Mouse (Mus musculus) thymus, postnatal 10 days (tissue): ENCODE measurements at regions not wholly inside any gene's neighbourhood (a gene's known extent, or its start where the extent isn't known, plus 50 kb on each side); places are given as distances from the start of the nearest gene placed in this dataset.

Experiments used
- DNase-seq, 2 experiments: peaks; one replicate each; pipeline ENCODE4 v3.0.0; 2021; ENCODE audit warnings: low spot score in 2 of 2

DNA sequence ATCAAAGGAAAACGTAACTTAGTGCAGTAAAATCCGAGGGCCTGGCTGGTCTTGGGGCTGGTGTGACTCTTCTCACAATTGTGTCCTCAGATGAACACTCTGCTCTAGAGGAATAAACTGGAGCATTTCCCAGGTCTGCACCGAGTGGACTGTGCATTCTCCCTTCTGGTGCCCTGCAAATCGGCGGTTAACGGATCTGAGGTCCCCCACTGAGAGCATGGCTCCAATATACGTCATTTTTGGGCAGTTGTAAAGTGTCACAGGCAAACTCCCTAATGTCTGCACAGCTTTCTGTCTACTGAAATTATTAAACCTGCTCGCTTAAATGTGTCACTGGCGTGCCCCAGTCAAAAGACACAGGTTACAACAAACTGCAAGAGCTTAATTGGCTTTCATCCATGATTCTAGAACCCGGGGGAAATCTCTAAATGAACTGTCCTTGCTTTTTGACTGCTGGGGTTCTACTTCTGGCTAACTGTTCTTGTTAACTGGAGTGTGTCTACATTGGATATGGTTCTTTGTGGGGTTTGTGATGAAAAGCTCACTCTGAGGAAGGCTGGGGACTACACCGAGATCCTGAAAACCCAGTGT, 93.7 kb upstream of the Gm47985 start:
- DNase-seq = no peak

DNA sequence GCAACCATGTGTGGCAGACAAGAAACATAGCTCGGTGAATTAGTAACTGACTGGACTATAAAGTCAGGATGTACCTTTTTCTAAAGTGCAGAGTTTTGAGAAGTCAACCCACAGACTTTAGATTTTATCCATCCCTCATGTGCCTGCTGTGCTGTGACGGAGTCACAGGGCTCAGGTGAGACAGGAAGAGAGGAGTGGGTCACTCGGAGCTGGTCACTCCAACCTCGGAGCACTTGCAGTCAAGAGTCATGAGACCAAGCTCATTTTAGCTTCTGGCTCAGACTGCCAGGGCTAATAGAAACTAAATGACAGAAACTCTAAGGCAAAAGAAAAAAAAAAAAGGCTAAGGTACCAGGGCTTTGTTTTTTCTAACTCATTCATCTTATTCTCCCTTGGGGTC, 90.3 kb upstream of the Gm47985 start:
- no peak for DNase-seq

GRCm38 (mm10) chr1:151095344-151096050, 86.8 kb upstream of the Gm47985 start:
- no peak for DNase-seq

DNA sequence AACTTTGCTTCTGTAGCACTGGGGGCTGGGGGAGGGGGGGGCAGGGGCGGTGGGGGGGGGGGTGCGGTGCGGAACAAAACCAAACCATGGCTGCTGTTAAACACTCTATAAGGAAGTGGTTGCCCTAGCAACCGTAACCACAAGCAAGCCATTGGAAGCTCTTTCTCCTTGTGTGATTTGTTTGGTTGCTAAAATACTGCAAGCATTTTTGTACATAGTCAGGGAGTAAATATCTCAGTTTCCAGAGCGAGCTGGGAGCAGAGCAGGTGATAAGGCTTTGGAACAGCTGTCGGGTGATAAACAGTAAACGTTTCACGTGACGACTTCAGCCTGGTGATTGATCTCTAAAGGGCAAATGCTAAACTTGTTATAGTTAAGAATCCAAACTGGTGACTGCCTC, 86.3 kb upstream of the Gm47985 start:
- DNase-seq = peak; percentile 46 to 53

GRCm38 (mm10) chr1:151097506-151097905, 84.8 kb upstream of the Gm47985 start:
- no peak for DNase-seq

DNA sequence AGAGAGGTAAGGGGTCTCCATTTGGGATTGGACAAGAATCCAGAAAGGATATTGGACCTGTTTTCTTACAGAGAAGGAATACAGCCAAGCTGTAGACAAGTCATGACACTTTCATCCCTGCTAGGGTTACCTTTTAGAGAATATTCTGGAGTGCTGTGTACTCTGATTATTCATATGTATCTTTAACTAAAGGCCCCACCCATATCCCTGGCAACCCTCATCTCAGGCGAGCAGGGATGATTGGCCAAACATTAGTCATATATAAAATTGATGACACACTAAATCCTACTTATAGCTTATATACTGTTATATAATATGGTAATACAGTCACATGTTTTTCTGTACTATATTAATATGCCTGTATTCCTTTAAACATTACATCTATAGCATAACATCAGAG, 83.6 kb upstream of the Gm47985 start:
- DNase-seq = no peak

GRCm38 (mm10) chr1:151100565-151101483, 81.5 kb upstream of the Gm47985 start:
- DNase-seq = no peak

- no peak for DNase-seq
These were observed 80.8 kb upstream of the Gm47985 start for GRCm38 (mm10) chr1:151101516-151101915.

GRCm38 (mm10) chr1:151102061-151102460, 80.3 kb upstream of the Gm47985 start:
- no peak for DNase-seq

- no peak for DNase-seq
These were observed 79.5 kb upstream of the Gm47985 start for GRCm38 (mm10) chr1:151102646-151103391.

DNA sequence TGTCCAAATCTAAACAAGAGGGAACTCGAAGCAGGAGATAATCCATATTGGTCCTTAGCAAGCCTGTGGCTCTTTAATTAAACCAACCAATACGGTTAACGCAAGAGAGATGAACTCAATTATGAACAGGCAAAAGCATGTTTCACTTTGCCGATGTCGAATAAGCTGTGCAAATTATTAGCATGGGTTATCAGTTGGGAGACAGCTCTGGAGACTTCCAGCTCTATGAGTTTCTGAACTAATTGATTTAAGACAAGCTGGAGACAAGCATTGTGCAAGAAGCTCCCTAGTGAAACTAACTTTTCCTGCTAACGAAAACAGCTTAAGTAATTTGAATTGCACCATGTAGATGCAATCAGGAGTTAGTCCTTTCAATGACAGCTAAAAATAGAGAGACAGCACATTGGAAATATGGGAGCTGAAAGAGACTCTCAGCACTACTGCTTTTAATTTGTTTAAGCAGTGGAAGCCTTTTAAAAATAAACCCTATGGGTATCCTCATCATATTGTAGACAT, 78.8 kb upstream of the Gm47985 start:
- no peak for DNase-seq

- DNase-seq = no peak
These were observed 78.0 kb upstream of the Gm47985 start for GRCm38 (mm10) chr1:151104346-151104745.

GRCm38 (mm10) chr1:151104806-151105205, 77.5 kb upstream of the Gm47985 start:
- DNase-seq = no peak

- no peak for DNase-seq
These were observed 77.1 kb upstream of the Gm47985 start for GRCm38 (mm10) chr1:151105251-151105650.

- DNase-seq = no peak
These were observed 74.9 kb upstream of the Gm47985 start for GRCm38 (mm10) chr1:151107401-151107800.

DNA sequence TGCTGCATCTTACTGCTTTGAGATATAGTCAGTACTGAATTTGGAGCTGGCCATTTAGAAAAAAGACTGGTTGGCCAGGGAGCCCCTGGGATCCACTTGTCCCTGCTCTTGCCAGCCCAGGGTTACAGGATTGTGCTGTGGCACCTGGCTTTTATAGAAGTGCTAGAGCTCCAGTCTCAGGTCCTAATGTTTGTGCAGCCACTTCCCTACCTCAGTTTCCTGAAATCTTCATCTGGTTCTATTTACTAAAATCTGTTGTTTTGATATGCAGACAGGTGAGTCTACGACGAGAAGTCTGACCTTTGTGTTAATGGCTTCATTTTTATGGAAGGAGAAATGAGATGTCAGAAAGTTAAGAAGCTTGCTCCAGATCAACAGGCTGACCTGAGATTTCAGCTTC, 73.0 kb upstream of the Gm47985 start:
- DNase-seq = no peak

DNA sequence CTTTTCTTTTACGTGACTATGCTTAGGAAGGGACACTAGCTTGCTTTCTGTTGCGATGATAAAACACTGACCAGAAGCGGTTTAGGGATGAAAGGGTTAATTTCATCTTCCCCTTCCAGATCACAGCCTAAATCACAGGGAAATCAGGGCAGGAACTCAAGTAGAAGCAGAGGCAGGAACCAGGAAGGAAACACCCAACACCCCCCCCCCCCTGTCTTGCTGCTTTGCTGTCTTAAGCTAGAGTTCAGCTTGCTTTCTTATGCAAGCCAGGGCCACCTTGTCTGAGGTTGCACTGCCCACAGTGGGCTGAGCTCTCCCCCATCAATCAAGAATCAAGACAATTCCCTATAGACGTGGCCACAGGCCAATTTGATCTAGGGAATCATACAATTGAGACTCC, 71.9 kb upstream of the Gm47985 start:
- no peak for DNase-seq

DNA sequence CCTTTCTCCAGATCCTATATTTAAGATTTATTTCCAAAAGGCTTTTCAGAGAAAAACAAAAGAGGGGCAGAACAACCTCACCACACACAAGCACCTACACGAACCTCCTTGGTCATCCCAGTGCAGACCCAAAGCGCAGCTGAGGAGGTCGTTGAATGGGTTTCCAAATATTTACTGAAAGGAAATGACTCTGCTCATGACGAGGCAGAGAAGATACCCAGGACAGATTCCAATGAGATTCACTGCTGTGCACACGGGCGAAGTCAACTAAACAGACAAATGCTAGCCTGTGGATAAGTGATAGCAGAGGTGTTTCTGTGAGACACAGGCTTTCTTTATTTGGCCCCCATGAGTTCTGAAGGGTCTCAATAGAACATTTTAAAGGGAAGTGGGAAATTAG, 70.7 kb upstream of the Gm47985 start:
- no peak for DNase-seq

DNA sequence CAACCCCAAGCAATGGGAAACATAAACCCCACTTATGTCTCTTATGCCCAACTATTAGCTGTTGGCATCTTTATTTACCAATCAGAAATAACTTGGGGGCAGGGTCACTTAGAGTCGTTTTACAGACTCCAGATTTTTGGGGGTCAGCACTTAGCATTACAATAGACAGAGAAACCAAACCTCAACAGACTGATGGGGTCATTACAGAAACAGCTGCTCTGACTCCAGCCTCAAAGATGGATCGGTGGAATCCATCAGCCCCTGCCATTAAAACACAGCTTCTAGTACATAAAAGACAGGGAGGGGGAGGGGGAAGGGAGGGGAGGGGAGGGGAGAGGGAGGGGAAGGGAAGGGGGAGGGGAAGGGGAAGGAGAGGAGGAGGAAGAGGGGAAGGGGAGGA, 69.9 kb upstream of the Gm47985 start:
- DNase-seq = no peak

GRCm38 (mm10) chr1:151113199-151113598, 69.1 kb upstream of the Gm47985 start:
- DNase-seq = no peak

- DNase-seq = no peak
These were observed 63.8 kb upstream of the Gm47985 start for GRCm38 (mm10) chr1:151118530-151118929.

- DNase-seq = no peak
These were observed 63.4 kb upstream of the Gm47985 start for GRCm38 (mm10) chr1:151118982-151119381.
